Mouse (Mus musculus): ENCODE data around the gene Mpp1.
A peak's percentile ranks its signal among the peaks of the same experiment; 100 is the strongest.
"Not testable (repeated sequence)": the region's sequence is repeated elsewhere in the genome, so short reads cannot be mapped to it uniquely, and the experiment has no call there.

Mpp1 gene

GRCm38 (mm10) chrX:75130467-75131160 is at the start of gene Mpp1:
TSS of gene Mpp1 (minus strand) at chrX:75131016.
- peak; percentile 37 to 64 for DNase-seq (ENCODE audit: low spot score in 2 of 2)

DNA sequence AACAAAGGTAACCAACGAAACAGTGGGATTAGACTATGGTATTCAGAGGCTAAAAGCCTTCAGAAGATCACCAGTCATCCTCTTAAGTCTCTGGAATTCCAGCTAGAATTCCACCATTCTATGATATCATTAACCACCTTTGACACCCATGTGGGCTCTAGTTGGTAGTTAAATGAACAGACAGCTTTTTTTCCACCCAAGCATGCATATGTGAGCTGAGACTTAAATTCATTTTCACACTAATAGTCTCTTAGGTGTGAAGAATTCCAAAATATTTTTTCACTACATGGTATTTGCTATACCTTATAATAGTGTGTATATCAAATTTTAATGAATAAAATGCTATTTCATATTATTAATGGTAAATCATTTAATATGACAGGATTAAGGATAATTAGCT is 32.9 kb upstream of the Mpp1 start, which contains the start of gene Smim9:
Smim9 (minus strand) TSS at position 101 of the 400 bp plus-strand sequence.
- no peak for DNase-seq (ENCODE audit: low spot score in 2 of 2)

DNA sequence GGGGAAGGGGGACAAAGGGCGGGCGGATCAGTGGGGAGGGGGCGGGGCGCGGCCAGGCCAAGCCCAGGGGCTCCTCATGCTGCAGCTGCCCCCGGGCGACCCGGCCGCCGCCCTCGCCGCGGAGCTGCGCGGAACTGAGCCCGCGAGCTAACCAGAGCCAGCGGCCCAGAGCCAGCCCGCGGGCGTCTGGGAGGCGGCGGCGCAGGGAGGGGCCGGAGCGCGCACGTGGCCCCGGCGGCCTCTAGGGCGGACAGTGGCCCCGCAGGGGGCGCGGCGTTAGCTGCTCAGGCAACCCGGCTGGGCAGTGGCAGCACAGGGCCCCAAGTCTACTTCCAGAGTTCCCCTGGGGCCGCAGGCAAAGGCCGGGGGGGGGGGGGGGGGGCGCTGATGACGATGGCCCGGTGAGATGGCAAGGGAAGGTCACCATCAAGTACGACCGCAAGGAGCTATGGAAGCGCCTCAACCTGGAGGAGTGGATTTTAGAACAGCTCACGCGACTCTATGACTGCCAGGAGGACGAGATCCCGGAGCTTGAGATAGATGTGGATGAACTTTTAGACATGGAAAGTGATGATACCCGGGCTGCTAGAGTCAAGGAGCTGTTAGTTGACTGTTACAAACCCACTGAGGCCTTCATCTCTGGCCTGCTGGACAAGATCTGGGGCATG is 24.9 kb upstream of the Mpp1 start:
- DNase-seq (ENCODE audit: low spot score in 2 of 2): no peak

GRCm38 (mm10) chrX:75152249-75152648 is 21.4 kb upstream of the Mpp1 start:
- DNase-seq (ENCODE audit: low spot score in 2 of 2): no peak

DNA sequence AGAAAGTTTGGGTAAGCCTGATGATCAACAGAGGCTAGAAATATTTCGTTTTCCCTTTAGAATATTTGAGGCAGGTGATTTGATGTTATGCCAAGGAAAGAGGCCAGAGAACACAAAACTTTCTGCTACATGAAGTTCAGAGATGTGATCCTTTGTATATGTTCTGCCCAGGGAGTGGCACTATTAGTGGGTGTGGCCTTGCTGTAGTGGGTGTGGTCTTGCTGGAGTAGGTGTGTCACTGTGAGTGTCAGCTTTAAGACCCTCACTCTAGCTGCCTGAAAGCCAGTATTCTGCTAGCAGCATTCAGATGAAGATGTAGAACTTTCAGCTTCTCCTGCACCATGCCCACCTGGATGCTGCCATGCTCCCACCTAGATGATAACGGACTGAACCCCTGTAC is 19.5 kb upstream of the Mpp1 start:
- no peak for DNase-seq (ENCODE audit: low spot score in 2 of 2)

DNA sequence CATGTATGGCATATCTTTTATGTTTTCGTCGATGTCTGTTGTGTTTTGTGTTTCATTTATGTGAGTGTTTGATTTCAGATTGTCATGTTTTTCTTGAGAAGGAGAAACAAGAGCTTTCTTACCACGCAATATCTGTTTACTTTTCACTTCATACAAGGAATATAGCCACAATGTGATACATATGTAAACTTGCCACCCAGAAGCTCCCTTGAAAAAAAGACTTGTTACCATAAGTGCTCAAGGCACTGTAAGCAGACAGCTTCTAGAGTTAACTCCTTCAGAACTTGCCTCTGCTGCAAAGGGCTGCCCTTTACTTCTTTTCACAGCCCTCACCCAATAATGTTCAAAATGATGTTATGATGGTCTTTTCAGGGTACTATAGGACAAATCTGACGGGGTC is 17.6 kb upstream of the Mpp1 start:
- DNase-seq (ENCODE audit: low spot score in 2 of 2): no peak

- DNase-seq (ENCODE audit: low spot score in 2 of 2): not testable (repeated sequence)
These were observed 12.3 kb upstream of the Mpp1 start for GRCm38 (mm10) chrX:75143124-75143555.

GRCm38 (mm10) chrX:75138182-75138581 is 7.4 kb upstream of the Mpp1 start:
- no peak for DNase-seq (ENCODE audit: low spot score in 2 of 2)

- no peak for DNase-seq (ENCODE audit: low spot score in 2 of 2)
These were observed 6.9 kb upstream of the Mpp1 start for GRCm38 (mm10) chrX:75137729-75138128.

DNA sequence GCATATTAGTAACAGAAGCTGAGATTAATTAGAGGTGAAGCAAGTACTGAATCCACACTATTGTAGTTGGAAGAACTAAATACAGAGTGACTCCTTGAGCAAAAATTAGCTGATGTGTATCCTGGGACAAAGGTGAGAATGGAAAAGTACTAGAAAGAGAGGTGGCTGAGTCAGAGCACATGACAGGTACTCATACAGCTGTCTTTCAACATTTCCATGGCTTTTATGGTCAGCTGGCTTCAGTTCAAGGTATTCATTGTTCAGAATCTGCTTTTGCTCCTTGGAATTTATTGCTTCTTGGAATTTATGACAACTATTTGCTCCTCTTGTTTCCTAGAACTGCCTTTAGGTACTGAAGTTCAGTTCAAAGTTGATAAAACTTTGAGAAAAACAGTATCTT is 6.1 kb upstream of the Mpp1 start:
- no peak for DNase-seq (ENCODE audit: low spot score in 2 of 2)

DNA sequence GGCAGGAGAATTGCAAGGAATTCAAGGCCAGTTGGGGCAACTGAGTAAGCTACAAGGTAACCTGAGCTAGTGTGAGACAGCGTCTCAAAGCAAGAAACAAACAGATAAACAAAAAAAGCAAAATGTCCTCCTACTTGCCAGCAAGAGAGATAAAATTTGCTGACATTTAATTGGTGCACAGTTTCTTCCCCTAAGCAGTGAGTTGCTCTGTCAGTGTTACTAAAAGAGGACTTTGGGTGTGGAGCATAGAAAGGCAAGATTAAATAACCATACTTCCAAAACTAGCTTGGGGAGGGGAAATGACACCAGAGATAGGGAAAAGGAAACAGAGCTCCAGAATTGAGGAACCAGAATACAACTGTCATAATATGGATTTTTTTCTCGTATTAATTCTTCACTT is 1.3 kb downstream of the Mpp1 start:
- DNase-seq (ENCODE audit: low spot score in 2 of 2): no peak

- no peak for DNase-seq (ENCODE audit: low spot score in 2 of 2)
These were observed 2.4 kb downstream of the Mpp1 start for GRCm38 (mm10) chrX:75128333-75128980.

DNA sequence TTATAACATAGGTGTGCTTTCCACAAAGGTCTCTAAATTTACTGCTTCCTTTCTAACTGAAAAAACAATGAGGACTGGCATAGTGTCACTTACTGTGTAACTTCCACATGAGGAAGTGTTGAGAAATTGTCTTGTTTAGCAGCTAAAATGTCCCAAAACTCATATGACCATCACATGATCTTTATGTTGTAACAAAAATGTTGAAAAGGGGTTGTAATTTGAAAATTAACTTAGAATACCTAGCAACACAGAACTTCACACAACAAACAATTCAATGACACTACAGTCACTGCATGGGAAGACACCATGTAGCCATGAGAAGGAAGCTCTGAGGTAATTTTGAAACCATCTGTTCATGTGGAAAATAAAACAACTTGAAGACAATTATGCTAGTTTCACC is 3.9 kb downstream of the Mpp1 start:
- no peak for DNase-seq (ENCODE audit: low spot score in 2 of 2)

DNA sequence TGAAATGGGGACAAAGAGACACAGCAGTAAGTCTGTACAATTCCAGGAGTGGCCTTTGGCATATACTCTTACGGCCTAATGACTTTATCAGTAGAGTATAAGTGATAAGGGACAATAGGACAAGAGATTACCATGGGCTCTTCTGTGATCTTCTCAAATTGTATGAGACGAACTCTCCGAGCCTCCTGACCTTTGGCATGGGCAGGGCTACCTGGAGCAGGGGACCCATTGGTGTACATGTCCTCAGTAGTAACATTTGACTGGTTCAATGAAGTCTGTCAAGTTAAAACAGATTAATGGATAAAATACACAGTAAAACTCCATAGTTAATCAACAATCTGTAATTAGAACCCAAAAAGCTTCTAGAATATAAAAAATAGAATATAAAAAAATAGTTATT is 5.2 kb downstream of the Mpp1 start:
- no peak for DNase-seq (ENCODE audit: low spot score in 2 of 2)

DNA sequence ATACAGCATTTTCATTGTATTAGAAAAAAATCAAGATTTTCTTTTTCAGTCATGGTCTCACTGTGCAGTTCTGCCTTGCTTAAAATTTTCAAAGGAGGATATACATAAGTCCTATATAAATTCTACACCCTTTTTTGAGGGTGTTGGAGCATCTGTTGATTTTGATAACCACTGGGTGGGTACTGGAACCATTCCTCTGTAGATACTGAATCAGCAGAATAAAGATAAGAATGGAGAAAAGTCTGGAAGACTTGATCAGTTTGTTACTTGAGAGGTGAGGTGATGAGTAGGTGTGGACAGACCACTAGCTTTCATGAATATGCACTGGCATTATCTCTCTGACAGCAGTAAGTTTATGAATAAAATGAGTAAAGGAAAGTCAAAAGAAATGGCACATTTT is 15.3 kb downstream of the Mpp1 start:
- DNase-seq (ENCODE audit: low spot score in 2 of 2): no peak

- DNase-seq (ENCODE audit: low spot score in 2 of 2): no peak
These were observed 28.5 kb downstream of the Mpp1 start for GRCm38 (mm10) chrX:75102293-75102692.

DNA sequence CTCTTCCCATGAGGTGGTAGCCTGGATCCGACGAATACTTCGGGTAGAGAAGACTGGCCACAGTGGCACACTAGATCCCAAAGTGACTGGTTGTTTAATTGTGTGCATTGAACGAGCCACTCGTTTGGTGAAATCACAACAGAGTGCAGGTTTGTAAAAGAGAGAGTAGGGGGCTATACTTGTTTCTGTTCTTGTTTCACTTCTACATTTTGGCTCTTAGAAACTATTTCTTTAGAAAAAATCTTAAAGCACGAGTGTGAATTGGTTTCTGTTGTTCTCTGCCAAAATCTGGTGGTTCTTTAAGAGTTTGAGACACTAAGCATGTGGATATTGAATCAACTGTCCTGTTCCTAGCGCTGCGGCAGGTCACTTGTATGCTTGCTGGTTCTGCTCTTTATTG is 32.0 kb downstream of the Mpp1 start:
- DNase-seq (ENCODE audit: low spot score in 2 of 2): no peak

DNA sequence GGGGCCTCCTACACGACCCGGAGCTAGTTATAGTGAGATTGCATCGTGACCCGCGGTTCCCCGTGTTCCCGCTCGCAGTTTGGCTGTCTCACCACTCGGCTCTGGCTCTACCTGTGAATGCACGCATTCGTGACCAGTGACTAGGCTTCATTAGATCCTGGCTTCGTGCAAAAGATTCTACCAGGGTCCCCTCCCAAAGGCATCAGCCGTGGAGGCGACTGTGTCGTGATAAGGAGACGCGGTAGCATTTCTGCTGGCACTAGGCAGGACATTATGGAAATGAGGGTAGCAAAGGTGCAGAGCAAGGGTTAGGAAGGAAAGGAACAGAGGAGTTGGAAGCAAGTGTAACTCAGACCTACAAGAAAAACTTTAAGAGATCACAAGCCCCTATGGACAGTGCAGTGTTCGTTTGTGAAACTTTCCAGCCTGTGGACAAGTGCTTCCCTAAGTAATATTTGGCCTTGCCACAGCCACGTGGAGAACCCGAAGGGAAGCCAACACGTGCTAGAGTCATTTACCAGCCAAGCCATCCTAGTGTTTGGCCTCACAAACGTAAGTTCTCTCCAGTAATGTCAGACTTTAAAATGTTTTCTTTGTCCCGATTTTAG is 34.5 kb downstream of the Mpp1 start:
- no peak for DNase-seq (ENCODE audit: low spot score in 2 of 2)

DNA sequence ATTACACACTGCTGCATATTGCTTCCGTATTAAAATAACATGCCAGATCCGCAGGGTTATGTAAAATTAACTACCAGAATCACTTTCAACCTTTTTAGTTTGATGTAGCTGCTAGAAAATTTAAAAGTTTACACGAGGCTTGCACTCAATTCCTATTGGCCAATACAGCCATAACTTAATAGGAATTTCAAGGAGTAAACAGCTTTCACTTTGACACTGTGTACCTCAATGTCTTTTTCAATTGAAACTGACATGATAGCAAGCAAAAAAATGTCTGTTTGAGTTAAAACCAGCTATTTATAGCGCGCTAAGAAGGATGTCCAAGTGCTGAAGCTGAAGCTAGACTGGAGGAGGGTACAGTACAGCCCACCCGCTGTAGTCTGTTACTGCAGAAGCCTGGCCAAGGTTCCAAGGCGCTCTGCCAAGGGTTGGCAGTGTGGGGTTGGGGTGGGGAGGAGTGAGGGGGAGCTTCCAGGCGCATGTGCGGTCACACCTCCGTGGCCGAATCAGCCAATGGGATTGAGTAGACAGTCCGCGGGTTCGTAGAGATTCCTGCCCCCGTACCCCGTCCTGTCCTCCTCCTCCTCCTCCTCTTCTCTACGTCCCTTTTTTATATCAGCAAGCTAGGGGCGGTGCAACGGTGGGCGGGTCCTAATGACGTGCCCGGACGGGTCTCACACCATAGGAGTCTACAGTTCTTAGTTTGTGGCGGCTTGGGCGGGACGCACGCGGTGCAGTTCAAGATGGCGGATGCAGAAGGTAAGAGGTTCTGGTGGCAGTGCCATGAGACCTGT is 35.2 kb downstream of the Mpp1 start, which contains the start of gene Dkc1:
Dkc1 (plus strand) TSS at position 486 of the 794 bp plus-strand sequence.
- DNase-seq (ENCODE audit: low spot score in 2 of 2): peak; percentile 88 to 89

DNA sequence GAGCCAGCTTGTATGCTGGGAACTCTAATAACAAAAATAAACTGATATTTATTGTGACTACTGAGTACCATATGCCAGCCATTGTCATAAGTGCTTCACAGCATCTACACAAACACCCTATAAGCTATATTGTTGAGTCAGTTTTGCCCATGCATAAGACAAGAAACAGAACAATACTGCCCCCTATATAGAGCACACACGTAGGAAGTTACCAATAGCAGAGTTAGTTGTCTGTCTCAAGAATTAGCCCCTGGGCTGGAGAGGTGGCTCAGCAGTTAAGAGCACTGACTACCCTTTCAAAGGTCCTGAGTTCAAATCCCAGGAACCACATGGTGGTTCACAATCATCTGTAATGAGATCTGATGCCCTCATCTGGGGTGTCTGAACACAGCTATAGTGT is 45.2 kb downstream of the Mpp1 start:
- DNase-seq (ENCODE audit: low spot score in 2 of 2): no peak

DNA sequence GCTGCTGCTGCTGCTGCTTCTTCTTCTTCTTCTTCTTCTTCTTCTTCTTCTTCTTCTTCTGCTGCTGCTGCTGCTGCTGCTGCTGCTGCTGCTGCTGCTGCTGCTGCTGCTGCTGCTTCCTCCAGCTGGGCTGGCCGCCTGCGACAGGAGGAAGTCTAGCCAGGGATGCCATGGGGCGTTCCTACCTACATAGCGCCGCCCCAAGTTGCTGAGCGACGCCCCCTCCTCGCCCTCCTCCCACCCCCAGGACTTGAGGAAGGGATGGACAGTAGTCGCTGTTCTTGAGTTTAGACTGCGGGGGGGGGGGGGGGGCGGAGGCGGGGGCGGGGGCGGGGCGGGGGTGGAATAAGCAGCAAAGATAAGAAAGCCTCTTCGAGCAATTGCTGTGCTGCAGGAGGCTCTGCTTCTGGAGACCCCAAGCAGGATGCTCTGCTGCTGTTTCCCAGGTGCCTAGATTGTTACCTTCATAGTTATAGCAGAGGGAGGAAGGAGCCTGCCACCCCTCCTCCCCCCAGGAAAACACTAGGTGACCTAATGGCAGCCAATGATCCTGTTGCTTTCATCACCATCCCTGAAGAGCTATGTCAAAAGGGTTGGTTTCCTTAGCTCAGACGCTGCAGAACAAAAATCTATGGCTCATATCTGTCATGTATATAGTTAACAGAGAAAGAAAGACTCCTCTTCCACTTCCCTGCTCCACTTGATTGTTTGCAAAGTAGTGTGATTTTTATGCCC is 45.9 kb downstream of the Mpp1 start, which contains the start of gene Gab3:
Gab3 (minus strand) TSS at position 685 of the 735 bp plus-strand sequence.
- peak; percentile 8 to 14 for DNase-seq (ENCODE audit: low spot score in 2 of 2)
